Mouse (Mus musculus) CD8-positive naive resting alpha-beta T cell, adult 57 days (primary cell): ENCODE measurements around the gene Pbld2. TPM values are rescaled to one million over a fixed set of nuclear protein-coding genes. Genes with fewer than 3 reads are reported as not detected.

Experiments
- total RNA-seq: library from RNA; stranded (reverse); gene quantifications from one replicate; pipeline ENCODE4 v1.2.4, GENCODE M21; 2023

The Pbld2 gene
- total RNA-seq: 2.1 TPM

DNA sequence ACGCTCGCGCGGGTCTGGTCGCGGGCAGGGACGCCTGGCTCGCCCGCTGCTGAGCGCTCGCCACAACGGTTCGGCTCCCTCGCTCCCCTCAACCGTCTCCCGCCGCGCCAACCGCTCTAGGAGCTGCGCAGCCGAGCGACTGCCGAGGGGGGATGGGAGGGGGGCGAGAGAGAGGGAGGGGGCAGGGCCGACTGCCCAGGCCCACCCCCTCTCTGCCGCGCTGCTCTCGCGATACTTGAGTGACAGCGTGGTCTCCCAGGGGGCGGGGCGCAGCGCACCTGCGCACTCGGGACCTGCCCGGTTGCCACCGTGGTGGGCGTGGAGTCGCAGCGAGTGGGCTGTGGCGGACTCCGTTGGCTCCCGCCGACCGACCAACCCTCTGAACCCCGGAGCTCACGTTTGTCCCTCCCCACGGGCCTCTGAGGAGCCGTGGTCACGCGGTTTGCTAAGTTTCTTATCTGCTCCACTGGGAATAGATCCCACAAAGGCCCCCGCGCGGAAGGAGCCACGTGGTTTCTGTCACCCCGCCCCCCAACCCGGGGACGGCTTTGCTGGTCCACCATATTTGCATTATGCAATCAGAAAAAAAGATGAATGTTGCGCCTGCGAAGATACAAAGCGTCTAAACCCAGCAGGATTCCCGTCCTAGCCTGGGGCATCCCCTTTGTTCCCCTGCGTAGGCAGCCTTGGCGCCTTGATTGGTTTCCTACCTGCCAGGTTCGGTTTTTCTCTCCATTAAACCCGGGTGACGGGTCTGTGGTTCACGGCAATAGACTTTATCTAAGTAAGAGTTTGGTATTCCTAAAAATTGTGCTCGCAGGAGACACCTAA is at the start of gene Pbld2, which contains the start of gene Hnrnph3:
Gene Pbld2 (plus strand): TSS at position 567 of the 831 bp plus-strand sequence.
Gene Hnrnph3 (minus strand): TSS at position 469 of the 831 bp plus-strand sequence.

GRCm38 (mm10) chr10:62980039-62980954 is 43.8 kb upstream of the Pbld2 start, which contains the start of gene Rufy2:
Rufy2 (plus strand) TSS chr10:62980223.

DNA sequence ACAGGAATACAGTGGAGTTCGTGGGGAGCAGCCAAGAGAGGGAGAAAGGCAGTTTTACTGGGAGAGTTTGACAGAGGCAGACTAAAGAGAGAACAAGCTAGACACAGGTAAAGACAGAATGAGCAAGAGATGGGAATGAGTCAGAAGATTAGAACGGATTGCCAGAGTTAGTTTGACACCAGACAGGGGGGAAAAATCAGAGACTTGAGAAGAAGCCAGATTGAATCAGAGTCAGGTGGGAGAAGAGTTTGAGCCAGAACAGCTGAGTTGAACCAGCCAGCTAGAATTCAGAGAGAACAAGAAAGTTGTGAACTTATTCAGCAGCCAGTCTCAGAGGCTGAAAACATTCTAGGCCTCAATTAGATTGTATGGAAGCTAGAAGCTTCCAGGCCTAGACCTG is 35.7 kb downstream of the Pbld2 start, which contains the start of gene Pbld1:
Gene Pbld1 (plus strand): TSS at position 301 of the 400 bp plus-strand sequence.

GRCm38 (mm10) chr10:63099521-63099920 is 75.4 kb downstream of the Pbld2 start, which contains the start of gene Atoh7:
Atoh7 (plus strand) TSS chr10:63099651.

Other genes starting within 250 kb of the Pbld2 start
- 117 TPM for gene Ccar1, start 232.0 kb upstream of the Pbld2 start, total RNA-seq
- 29.4 TPM for gene Tet1, start 115.3 kb upstream of the Pbld2 start, total RNA-seq
- 14.9 TPM for gene Slc25a16, start 103.7 kb upstream of the Pbld2 start, total RNA-seq
- gene Dna2, start 77.3 kb upstream of the Pbld2 start, total RNA-seq: 0.95 TPM
- 39.6 TPM for gene Rufy2, start 44.1 kb upstream of the Pbld2 start, total RNA-seq
- 76.1 TPM for gene Hnrnph3, start 98 bp upstream of the Pbld2 start, total RNA-seq
- not detected for gene Pbld1, start 35.8 kb downstream of the Pbld2 start, total RNA-seq
- not detected for gene Atoh7, start 75.3 kb downstream of the Pbld2 start, total RNA-seq
- not detected for gene Mypn, start 179.6 kb downstream of the Pbld2 start, total RNA-seq
- gene Herc4, start 219.5 kb downstream of the Pbld2 start, total RNA-seq: 127 TPM